Mouse (Mus musculus) cortical plate, adult 2 months (tissue): Measurements from ENCODE around the gene Ndst2. TPM values are rescaled to one million over a fixed set of nuclear protein-coding genes. Genes with fewer than 3 reads are reported as not detected.

Source experiments
- H3K27ac ChIP-seq: fragments of 200-500 bp; 2 replicates; pipeline ENCODE4 v1.5.1; 2012; ENCODE audit warnings: low read length, control low read depth, inconsistent platforms; ENCODE audit not compliant: insufficient read depth
- H3K4me1 ChIP-seq: fragments of 200-500 bp; 2 replicates; pipeline ENCODE4 v1.6.1; 2011; ENCODE audit warnings: low read length; ENCODE audit not compliant: control insufficient read depth, insufficient read depth
- H3K4me3 ChIP-seq: fragments of 200-500 bp; 2 replicates; pipeline ENCODE4 v1.5.1; 2011; ENCODE audit warnings: mild to moderate bottlenecking, low read length, control low read depth; ENCODE audit not compliant: insufficient read depth
- CTCF ChIP-seq: fragments of 200-500 bp; IDR thresholded peaks from 2 replicates; pipeline ENCODE4 v1.5.1; 2011; ENCODE audit warnings: mild to moderate bottlenecking, control low read depth, low read length; ENCODE audit not compliant: insufficient read depth; ENCODE audit errors: extremely low read depth
- POLR2A ChIP-seq: fragments of 200-500 bp; IDR thresholded peaks from 2 replicates; pipeline ENCODE4 v1.6.1; 2011; ENCODE audit warnings: mild to moderate bottlenecking, low read length, control low read depth; ENCODE audit not compliant: insufficient read depth; ENCODE audit errors: extremely low read depth
- polyA plus RNA-seq: library from polyadenylated mRNA; depleted of rRNA; stranded (reverse); fragments of >200 nt; gene quantifications from 2 replicates; pipeline ENCODE4 v1.2.3, GENCODE M21; 2012; rRNA removed

Gene Ndst2
- polyA plus RNA-seq, result 22.9 and 26.7 TPM in 2 replicates

DNA sequence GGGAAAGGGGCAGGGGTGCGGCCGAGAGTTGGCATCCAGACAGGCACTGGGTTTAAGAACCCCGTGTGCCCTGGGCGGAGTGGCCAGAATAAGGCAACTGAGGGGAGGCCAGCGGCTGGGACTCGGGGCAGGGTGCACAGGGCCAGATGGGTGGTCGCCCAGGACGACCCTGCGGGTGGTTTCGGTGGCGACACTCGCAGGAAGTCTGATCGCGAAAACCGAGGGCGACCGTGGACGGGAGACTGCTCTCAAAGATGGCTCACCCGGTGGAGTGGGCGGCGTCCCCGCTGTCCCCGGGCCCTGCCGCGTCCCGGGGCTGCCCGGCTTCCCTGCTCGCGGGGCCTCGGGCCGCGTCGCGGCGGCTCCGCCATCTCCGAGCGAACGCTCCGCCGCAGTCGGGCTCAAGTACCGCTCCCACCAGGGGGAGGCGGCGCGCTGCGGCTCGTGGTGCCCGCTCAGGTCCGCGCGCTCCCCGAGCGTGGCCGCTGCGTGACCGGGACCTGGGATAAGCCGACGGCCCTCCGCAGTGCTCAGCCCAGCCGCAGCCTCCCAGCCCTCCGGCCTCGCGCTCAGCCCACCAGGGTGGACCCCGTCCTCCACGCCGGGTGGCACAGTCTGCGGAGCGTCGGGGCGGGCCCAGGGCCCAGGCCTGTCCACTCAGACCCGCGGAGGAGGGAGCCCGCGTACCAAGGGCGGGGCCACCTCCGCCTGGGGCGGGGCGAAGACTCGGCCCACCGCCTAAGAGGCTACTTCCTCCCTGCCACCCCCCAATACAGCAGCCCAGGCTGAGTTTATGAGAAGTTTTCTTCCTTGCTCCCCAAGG, at the start of gene Ndst2:
Gene Ndst2, minus strand, starts transcription at position 611 of the 823 bp plus-strand sequence.
- H3K4me1 ChIP-seq, result peaks cover 1% of the 10 kb centered on the region; the same call in 1 of the 2 replicates
- peak within 1 kb of the TSS; percentile 85 for H3K4me3 ChIP-seq
- TF ChIP-seq POLR2A (0 out of 2 replicates have a peak, but pooled peaks have one; percentile 35), CTCF (no peak)
- peak within 1 kb of the TSS; percentile 88 for H3K27ac ChIP-seq

DNA sequence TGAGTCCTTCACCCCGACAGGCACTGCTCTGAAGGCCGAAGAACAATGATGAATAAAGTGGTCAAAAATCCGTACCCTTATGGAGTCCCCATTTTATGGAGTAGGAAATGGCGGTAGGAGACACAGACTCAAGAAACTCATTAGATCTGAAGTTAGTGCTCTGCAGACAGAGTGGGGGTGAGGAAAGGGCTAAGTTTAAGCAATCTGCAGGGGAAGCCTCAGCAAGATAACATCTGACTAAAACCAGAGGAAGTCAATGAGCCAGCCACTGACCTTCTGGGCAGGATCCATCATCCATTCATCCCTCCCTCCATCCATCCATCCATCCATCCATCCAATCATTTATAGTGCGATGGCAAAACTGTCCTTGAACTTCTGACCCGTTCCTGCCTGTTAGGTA, 49.2 kb upstream of the Ndst2 start:
- peaks cover 15% of the 10 kb centered on the region for H3K4me1 ChIP-seq
- H3K4me3 ChIP-seq, result no peak overlapping the region
- TF ChIP-seq CTCF (no peak), POLR2A (no peak)
- no peak overlapping the region for H3K27ac ChIP-seq

DNA sequence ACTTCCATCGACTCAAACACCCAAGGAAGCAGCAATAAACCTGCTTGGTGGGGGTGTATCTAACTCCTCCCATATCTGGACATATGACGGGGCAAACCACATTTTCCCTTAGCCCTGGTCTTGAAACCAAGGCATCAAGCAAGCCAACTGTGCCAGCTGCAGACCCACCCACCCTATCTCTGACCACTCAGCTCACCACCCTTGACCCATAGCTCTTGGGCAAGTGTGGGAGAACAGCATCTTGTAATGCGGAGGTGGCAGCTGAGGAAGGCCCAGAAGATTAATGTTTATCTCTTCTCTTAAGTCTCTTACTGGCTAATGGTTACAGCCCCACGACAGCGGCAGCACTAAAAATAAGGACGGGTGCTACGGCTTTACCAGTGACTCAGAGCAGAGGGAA, 48.5 kb upstream of the Ndst2 start:
- Histone ChIP-seq H3K4me3 (no peak overlapping the region), H3K4me1 (peaks cover 15% of the 10 kb centered on the region), H3K27ac (no peak overlapping the region)
- TF ChIP-seq CTCF, result no peak
- no peak for TF ChIP-seq POLR2A

DNA sequence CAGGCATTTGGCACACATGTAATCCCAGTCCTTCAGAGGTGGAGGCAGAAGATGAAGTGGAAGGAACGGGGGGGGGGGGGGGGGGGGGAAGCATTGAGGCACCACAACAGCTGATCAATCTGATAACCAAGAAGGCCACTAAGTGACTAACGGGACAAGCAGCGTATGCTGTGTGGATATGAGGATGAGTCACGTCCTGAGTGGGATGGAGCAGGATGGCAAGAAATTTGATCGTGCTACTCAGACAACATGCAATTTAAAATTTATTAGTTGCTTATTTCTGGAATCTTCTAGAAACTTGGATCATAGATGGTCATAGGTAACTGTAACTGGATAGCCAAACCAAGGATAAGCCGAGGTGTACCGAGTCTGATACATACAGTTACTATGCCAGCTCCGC, 45.9 kb upstream of the Ndst2 start:
- Histone ChIP-seq H3K4me3 (no peak overlapping the region), H3K4me1 (peaks cover 3% of the 10 kb centered on the region; the same call in 1 of the 2 replicates), H3K27ac (no peak overlapping the region)
- TF ChIP-seq POLR2A (no peak), CTCF (no peak)

DNA sequence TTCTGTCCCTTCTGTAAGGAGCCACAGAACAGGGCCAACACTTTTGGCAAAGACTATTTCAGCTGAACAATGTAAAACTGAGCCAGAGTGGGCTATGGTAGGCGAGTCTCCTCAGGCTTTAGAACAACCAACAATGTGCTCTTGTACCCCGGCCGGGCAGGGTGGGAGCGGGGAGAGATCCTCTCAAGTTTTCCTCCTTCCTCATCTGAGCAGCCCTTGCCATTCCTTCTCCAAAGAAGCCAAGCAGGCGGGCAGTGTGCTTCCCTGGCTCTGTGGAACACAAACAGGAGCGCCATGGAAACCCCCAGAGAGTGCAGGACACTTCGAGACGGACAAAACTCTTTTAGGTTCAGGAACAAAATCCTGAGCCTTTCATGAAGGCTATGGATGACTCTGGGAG, 44.1 kb upstream of the Ndst2 start:
- peaks cover 3% of the 10 kb centered on the region; the same call in 1 of the 2 replicates for H3K4me1 ChIP-seq
- H3K4me3 ChIP-seq, result no peak overlapping the region
- TF ChIP-seq POLR2A (no peak), CTCF (no peak)
- H3K27ac ChIP-seq, result no peak overlapping the region

DNA sequence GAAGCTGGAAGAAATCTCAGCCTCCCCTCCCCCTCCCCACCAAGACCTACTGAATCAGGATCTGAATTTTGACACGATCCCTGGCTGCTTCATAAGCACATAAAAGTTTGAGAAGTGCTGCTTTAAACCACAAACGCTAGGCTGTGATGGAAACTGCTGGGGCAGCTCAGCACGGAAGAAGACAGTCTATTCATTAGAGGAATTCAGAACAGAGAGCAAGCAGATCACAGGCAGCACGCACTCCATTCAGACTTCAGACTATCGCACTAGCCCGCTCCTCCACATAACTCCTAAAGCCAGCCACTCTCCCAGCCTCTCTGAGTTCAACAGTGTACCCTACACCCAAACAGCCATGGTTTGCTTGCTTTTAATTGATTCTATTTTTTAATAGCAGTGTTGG, 41.3 kb upstream of the Ndst2 start:
- Histone ChIP-seq H3K4me1 (peaks cover 5% of the 10 kb centered on the region; the same call in 1 of the 2 replicates), H3K27ac (0 out of 2 replicates have a peak overlapping the region, but pooled peaks have one; percentile 7), H3K4me3 (no peak overlapping the region)
- TF ChIP-seq CTCF, result no peak
- no peak for TF ChIP-seq POLR2A

DNA sequence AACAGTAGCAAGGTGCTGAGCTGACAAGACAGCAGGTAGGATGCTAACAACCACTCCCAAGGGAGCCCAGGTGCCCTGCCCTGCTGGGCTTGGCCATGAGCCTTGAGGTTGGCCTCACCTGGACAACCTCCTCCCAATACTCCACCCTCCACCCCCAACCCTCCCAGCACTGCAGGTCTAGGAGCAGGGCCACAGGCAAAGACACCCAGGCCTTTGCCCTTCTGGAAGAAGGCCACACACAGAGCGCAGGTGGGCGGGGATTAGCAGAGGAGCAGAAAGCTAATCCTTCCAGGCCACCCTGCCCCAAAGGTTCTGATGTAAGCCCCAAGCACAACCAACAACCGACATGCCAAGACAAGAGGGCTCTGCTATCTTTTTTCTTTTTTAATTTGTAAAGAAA, 39.0 kb upstream of the Ndst2 start:
- H3K27ac ChIP-seq, result no peak overlapping the region

DNA sequence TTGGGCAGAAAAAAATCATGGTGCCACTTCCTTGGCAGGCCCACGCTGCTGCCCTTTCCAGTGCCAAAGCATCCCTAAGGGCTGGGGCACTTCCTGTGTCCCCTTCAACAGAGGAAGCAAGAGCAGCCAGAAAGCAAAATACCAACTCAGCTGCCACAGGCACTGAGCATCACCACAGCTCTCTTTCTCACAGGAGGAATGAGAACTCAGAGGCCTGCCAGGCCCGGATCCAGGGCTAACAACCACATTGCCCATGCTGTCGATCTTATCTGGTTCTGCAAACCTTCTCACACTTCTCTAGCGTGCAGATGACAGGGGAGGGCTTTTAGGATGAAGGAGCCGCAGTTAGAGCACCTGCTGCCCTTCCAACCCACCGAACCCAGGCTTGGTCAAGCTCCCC, 38.4 kb upstream of the Ndst2 start:
- Histone ChIP-seq H3K4me3 (no peak overlapping the region), H3K27ac (no peak overlapping the region), H3K4me1 (peaks cover 6% of the 10 kb centered on the region; the same call in 1 of the 2 replicates)
- no peak for TF ChIP-seq POLR2A
- no peak for TF ChIP-seq CTCF

More for the DNA sequence above, 39.0 kb upstream of the Ndst2 start:
- no peak for TF ChIP-seq CTCF
- no peak for TF ChIP-seq POLR2A
- Histone ChIP-seq H3K4me1 (peaks cover 4% of the 10 kb centered on the region; the same call in 1 of the 2 replicates), H3K4me3 (no peak overlapping the region)

DNA sequence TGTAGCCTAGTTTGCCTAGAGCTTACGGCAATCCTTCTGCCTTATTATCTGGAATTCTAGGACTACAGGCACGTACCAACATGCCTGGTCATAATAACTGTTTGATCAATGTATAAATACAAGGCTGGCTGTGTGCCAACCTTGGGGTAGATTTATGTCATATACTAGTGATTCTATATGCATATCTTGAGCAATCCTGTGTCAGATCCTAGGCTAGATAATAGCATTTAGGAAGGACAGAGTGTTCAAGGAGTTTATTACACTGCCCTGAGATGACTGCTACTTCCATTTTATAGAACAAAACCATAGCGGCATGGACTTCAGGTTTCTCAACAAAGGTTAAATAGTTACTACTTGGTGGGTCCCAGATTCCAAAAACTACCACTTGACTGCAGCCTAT, 37.6 kb upstream of the Ndst2 start:
- Histone ChIP-seq H3K4me1 (peaks cover 8% of the 10 kb centered on the region; the same call in 1 of the 2 replicates), H3K4me3 (no peak overlapping the region), H3K27ac (no peak overlapping the region)
- TF ChIP-seq CTCF, result no peak
- no peak for TF ChIP-seq POLR2A

DNA sequence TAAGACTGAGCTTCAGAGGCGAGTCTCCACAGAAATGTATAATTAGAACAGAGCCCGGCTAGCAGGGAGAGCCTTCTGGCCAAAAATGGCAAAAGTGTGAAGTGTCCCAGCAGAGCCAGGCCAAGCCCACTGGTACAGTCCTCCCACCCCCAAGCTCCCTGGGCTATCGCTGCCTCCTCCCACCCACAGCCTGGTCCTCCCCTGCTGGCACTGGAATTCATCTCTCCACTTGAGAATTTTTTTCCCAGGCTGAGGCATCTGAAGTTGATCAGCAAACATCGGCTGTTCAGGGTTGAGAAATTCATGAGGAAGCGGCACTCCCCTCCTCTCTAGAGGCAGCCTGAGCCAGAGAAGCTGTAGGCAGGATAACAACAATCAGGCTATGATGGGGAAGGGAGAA, 34.2 kb upstream of the Ndst2 start:
- Histone ChIP-seq H3K27ac (no peak overlapping the region), H3K4me3 (no peak overlapping the region), H3K4me1 (peaks cover 9% of the 10 kb centered on the region; the same call in 1 of the 2 replicates)
- TF ChIP-seq CTCF, result no peak
- TF ChIP-seq POLR2A, result no peak
